Mouse (Mus musculus): Measurements from ENCODE around the gene Uhrf2.

Uhrf2 gene

DNA sequence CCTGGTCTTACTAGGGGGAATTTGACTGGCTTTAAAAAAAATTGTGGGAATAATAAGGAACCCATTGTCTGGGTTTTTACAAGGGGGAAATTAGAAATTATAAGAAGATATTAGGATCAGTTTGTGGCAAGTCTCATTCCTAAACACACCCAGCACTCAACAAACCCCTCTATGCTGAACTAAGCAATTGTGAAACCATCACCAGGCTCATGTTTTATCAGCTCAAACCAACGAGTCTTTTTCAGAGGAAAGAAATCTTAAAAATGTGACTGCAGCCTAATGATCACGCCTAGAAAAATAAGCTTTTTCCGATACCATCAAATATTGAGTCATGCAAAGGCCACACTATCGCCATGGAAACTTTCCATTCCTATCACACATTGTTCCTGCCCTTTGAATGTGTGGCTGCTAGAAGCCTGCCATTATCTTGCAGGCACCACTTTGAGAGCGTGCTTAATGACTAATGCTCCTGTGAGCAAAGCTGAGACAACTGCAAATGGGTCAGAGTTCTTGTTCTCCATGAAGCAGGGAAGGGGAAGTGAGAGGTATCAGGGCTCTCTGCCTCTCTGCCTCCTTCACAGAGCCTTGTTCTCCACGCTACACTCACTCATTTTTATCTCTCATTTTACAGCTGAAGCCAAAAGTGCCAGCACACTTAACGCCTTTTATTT lies 94.8 kb downstream of the Uhrf2 start:
- peak; percentile 79 for DNase-seq (ENCODE audit: low read depth)

DNA sequence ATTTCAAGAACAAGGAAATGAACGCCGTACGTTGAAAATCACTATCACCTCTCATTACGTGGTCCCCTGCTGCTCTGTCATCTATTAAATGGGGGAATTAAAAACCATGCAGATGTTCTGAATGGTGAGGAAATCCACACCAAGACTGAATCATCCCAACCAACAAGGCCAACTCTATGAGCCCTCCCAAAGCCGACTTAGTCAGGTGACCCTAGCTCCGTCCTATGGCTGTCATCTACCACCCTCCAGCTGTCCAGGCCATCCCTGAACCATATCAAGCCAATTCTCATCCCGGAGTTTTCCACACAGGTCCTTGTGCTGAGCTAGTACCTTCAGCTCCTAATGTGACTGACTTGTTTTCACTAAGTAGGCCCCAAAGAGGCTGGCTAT lies 95.4 kb downstream of the Uhrf2 start:
- DNase-seq (ENCODE audit: low read depth) = peak; percentile 58

DNA sequence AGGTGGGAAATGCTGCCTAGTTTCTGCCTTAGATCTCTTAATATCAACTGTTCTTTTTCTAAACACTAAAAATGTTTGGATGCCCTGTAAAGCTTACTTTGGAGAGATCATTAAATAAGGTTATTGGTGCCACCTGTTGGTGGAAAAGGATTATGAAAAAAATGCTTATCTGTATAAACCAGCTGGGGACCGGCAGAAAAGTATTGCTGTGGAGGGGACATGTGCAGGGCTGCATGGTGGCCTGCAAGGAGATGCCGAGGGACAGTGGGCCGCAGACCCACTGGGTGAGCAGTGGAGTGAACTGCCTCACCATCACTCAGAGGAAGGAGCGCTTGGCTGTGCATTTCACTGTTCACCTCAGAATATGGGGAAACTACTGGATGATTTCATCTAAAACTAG lies 97.9 kb downstream of the Uhrf2 start:
- peak; percentile 86 for DNase-seq (ENCODE audit: low read depth)

GRCm38 (mm10) chr19:30136308-30136707 lies 106.0 kb downstream of the Uhrf2 start:
- DNase-seq (ENCODE audit: low read depth) = peak; percentile 46

All from NIH3T3 (cell line).